Mouse (Mus musculus) forebrain, embryonic 16.5 days (tissue): Measurements from ENCODE around the gene Slfn5. TPM values are rescaled to one million over a fixed set of nuclear protein-coding genes. Genes with fewer than 3 reads are reported as not detected.
"Not testable (repeated sequence)": the region's sequence is repeated elsewhere in the genome, so short reads cannot be mapped to it uniquely, and the experiment has no call there.

Experiments used
- ATAC-seq: fragments of 200-750 bp; cut with Nextera tagmentation; 2 replicates; pipeline ENCODE4 v1.8.0; 2017; ENCODE audit warnings: mild to moderate bottlenecking, moderate library complexity
- H3K27ac ChIP-seq: fragments of 300-500 bp; sonication (generic); 2 replicates; pipeline ENCODE4 v1.5.1; 2014; ENCODE audit warnings: low read length, control low read depth
- H3K27me3 ChIP-seq: fragments of 300-500 bp; sonication (generic); replicated peaks from 2 replicates; pipeline ENCODE4 v1.6.1; 2014; ENCODE audit warnings: low read length; ENCODE audit not compliant: control insufficient read depth, insufficient read depth
- H3K36me3 ChIP-seq: fragments of 300-500 bp; sonication (generic); 2 replicates; pipeline ENCODE4 v1.6.1; 2014; ENCODE audit not compliant: control insufficient read depth, insufficient read depth
- H3K4me1 ChIP-seq: fragments of 300-500 bp; sonication (generic); replicated peaks from 2 replicates; pipeline ENCODE4 v1.6.1; 2014; ENCODE audit warnings: low read length; ENCODE audit not compliant: control insufficient read depth, insufficient read depth
- H3K4me2 ChIP-seq: fragments of 300-500 bp; sonication (generic); 2 replicates; pipeline ENCODE4 v1.6.1; 2014; ENCODE audit warnings: mild to moderate bottlenecking, low read length, control low read depth
- H3K4me3 ChIP-seq: fragments of 300-500 bp; sonication (generic); replicated peaks from 2 replicates; pipeline ENCODE4 v1.5.1; 2014; ENCODE audit warnings: mild to moderate bottlenecking, low read length, control low read depth
- H3K9ac ChIP-seq: fragments of 300-500 bp; sonication (generic); replicated peaks from 2 replicates; pipeline ENCODE4 v1.6.1; 2014; ENCODE audit warnings: low read depth, low read length, control low read depth
- H3K9me3 ChIP-seq: fragments of 300-500 bp; sonication (generic); 2 replicates; pipeline ENCODE4 v1.6.1; 2016; ENCODE audit warnings: low read length; ENCODE audit not compliant: control insufficient read depth
- WGBS: fragments of 180-500 bp; shearing (Covaris S2); extraction: QIAGEN DNeasy Blood & Tissue Kit; methylation state at CpG from one replicate; pipeline ENCODE4 v1.1.7; 2014; 5-methylcytosine and 5-hydroxymethylcytosine counted together
- polyA plus RNA-seq: library from polyadenylated mRNA; unstranded; fragments of >200 nt; fragmentation: Nextera tagmentation; extraction: Ambion mirVana; gene quantifications from 2 replicates; pipeline ENCODE4 v1.2.1, GENCODE M21; 2015

The Slfn5 gene
- polyA plus RNA-seq, 1 experiment from 2014 or later = 1.8 TPM

- no peak for ATAC-seq
- H3K9me3 ChIP-seq = no peaks in the 10 kb centered on the region
- no peaks in the 10 kb centered on the region for H3K4me1 ChIP-seq
- no peak overlapping the region for H3K4me2 ChIP-seq
- WGBS = 19% methylated on average over 4 of the region's 4 CpGs
- no peaks in the 10 kb centered on the region for H3K36me3 ChIP-seq
- no peaks in the 10 kb centered on the region for H3K27me3 ChIP-seq
- no peak overlapping the region for H3K9ac ChIP-seq
- H3K4me3 ChIP-seq = no peak overlapping the region
- H3K27ac ChIP-seq = no peak overlapping the region
Observed at GRCm38 (mm10) chr11:82959613-82960012, 8.5 kb downstream of the Slfn5 start.

GRCm38 (mm10) chr11:82961743-82962142, 10.6 kb downstream of the Slfn5 start:
- Histone ChIP-seq H3K9me3 (no peaks in the 10 kb centered on the region), H3K9ac (no peak overlapping the region), H3K27me3 (no peaks in the 10 kb centered on the region), H3K27ac (no peak overlapping the region), H3K4me3 (no peak overlapping the region), H3K36me3 (no peaks in the 10 kb centered on the region), H3K4me1 (no peaks in the 10 kb centered on the region), H3K4me2 (no peak overlapping the region)
- ATAC-seq = no peak
- 85% methylated on average over 2 of the region's 2 CpGs for WGBS

- Histone ChIP-seq H3K36me3 (no peaks in the 10 kb centered on the region), H3K4me1 (no peaks in the 10 kb centered on the region), H3K4me3 (no peak overlapping the region), H3K27me3 (no peaks in the 10 kb centered on the region), H3K9ac (no peak overlapping the region), H3K9me3 (no peaks in the 10 kb centered on the region), H3K4me2 (no peak overlapping the region), H3K27ac (no peak overlapping the region)
- WGBS = 88% methylated on average over 8 of the region's 8 CpGs
- ATAC-seq = no peak
Observed at GRCm38 (mm10) chr11:82962215-82962614, 11.1 kb downstream of the Slfn5 start.

- Histone ChIP-seq H3K9ac (peak overlapping the region; percentile 53), H3K9me3 (no peaks in the 10 kb centered on the region), H3K27ac (peak overlapping the region; percentile 49), H3K4me2 (peak overlapping the region; percentile 67), H3K27me3 (no peaks in the 10 kb centered on the region), H3K4me3 (peak overlapping the region; percentile 37), H3K4me1 (peaks cover 11% of the 10 kb centered on the region), H3K36me3 (no peaks in the 10 kb centered on the region)
- 4% methylated on average over 31 of the region's 31 CpGs for WGBS
- peak; percentile 88 for ATAC-seq
Observed at GRCm38 (mm10) chr11:82970712-82971589, 19.8 kb downstream of the Slfn5 start.

GRCm38 (mm10) chr11:82971590-82971974, 20.4 kb downstream of the Slfn5 start:
- Histone ChIP-seq H3K4me2 (peak overlapping the region; percentile 67), H3K4me3 (peak overlapping the region; percentile 37; the same call in 1 of the 2 replicates), H3K27me3 (no peaks in the 10 kb centered on the region), H3K36me3 (no peaks in the 10 kb centered on the region), H3K27ac (peak overlapping the region; percentile 49), H3K9me3 (no peaks in the 10 kb centered on the region), H3K9ac (peak overlapping the region; percentile 53), H3K4me1 (peaks cover 11% of the 10 kb centered on the region)
- 56% methylated on average over 11 of the region's 11 CpGs for WGBS
- peak; percentile 54 for ATAC-seq

- no peak overlapping the region for H3K4me2 ChIP-seq
- WGBS = 73% methylated on average over 5 of the region's 5 CpGs
- no peak overlapping the region for H3K9ac ChIP-seq
- no peaks in the 10 kb centered on the region for H3K27me3 ChIP-seq
- H3K9me3 ChIP-seq = no peaks in the 10 kb centered on the region
- H3K4me1 ChIP-seq = peaks cover 11% of the 10 kb centered on the region
- no peak for ATAC-seq
- no peak overlapping the region for H3K27ac ChIP-seq
- no peaks in the 10 kb centered on the region for H3K36me3 ChIP-seq
- H3K4me3 ChIP-seq = no peak overlapping the region
Observed at GRCm38 (mm10) chr11:82973916-82974315, 22.8 kb downstream of the Slfn5 start.

- not testable (repeated sequence) for H3K36me3 ChIP-seq, H3K27me3 ChIP-seq, H3K4me1 ChIP-seq, H3K4me3 ChIP-seq, ATAC-seq, H3K9ac ChIP-seq, H3K27ac ChIP-seq, H3K4me2 ChIP-seq, H3K9me3 ChIP-seq
- WGBS = 84% methylated on average over 2 of the region's 2 CpGs
Observed at GRCm38 (mm10) chr11:82982409-82982808, 31.3 kb downstream of the Slfn5 start.

- Histone ChIP-seq H3K27ac (no peak overlapping the region), H3K36me3 (no peaks in the 10 kb centered on the region), H3K4me3 (no peak overlapping the region), H3K9ac (no peak overlapping the region), H3K4me1 (no peaks in the 10 kb centered on the region), H3K4me2 (no peak overlapping the region), H3K9me3 (no peaks in the 10 kb centered on the region; the same call in 1 of the 2 replicates), H3K27me3 (no peaks in the 10 kb centered on the region)
- WGBS = 83% methylated on average over 17 of the region's 17 CpGs
- ATAC-seq = no peak
Observed at GRCm38 (mm10) chr11:82983193-82983592, 32.0 kb downstream of the Slfn5 start.

GRCm38 (mm10) chr11:82987621-82988020, 36.5 kb downstream of the Slfn5 start:
- no peak overlapping the region for H3K4me3 ChIP-seq
- no peak for ATAC-seq
- H3K9ac ChIP-seq = no peak overlapping the region
- no peaks in the 10 kb centered on the region; the same call in 1 of the 2 replicates for H3K9me3 ChIP-seq
- H3K4me1 ChIP-seq = peaks cover 8% of the 10 kb centered on the region
- H3K27ac ChIP-seq = no peak overlapping the region
- H3K27me3 ChIP-seq = no peaks in the 10 kb centered on the region
- WGBS = 93% methylated on average over 6 of the region's 6 CpGs
- H3K4me2 ChIP-seq = no peak overlapping the region
- no peaks in the 10 kb centered on the region for H3K36me3 ChIP-seq
